Mouse (Mus musculus) forebrain, postnatal 0 days (tissue): ENCODE measurements around the gene Tcp10b. TPM values are rescaled to one million over a fixed set of nuclear protein-coding genes. Genes with fewer than 3 reads are reported as not detected.

Experiments
- polyA plus RNA-seq: library from polyadenylated mRNA; unstranded; fragments of >200 nt; fragmentation: Nextera tagmentation; extraction: Ambion mirVana; gene quantifications from 2 replicates; pipeline ENCODE4 v1.2.1, GENCODE M21; 2015
- total RNA-seq: library from RNA; depleted of rRNA; stranded (reverse); fragments of >200 nt; gene quantifications from 2 replicates; pipeline ENCODE4 v1.2.3, GENCODE M21; 2014; rRNA removed

Tcp10b gene
- total and polyA plus RNA-seq, 2 experiments from 2014 or later: 0.29 to 0.33 TPM

Other genes starting within 250 kb of the Tcp10b start
- gene Mas1, start 193.0 kb upstream of the Tcp10b start, total RNA-seq: 1.5 and 2.2 TPM in 2 replicates
- gene Mas1, start 193.0 kb upstream of the Tcp10b start, polyA plus RNA-seq: 1.4 and 2.4 TPM in 2 replicates
- not detected in 2 replicates for gene Mrgprh, start 185.1 kb upstream of the Tcp10b start, total RNA-seq
- not detected in 2 replicates for gene Mrgprh, start 185.1 kb upstream of the Tcp10b start, polyA plus RNA-seq
- 0.38 and 0.90 TPM in 2 replicates for gene Pnldc1, start 150.9 kb upstream of the Tcp10b start, total RNA-seq
- 1.0 and 1.2 TPM in 2 replicates for gene Pnldc1, start 150.9 kb upstream of the Tcp10b start, polyA plus RNA-seq
- gene Tcp1, start 145.4 kb upstream of the Tcp10b start, total RNA-seq: 409 and 432 TPM in 2 replicates
- gene Tcp1, start 145.4 kb upstream of the Tcp10b start, polyA plus RNA-seq: 375 and 418 TPM in 2 replicates
- gene Mrpl18, start 144.8 kb upstream of the Tcp10b start, total RNA-seq: 45.7 and 56.9 TPM in 2 replicates
- 86.5 and 104 TPM in 2 replicates for gene Mrpl18, start 144.8 kb upstream of the Tcp10b start, polyA plus RNA-seq
- 1.3 and 1.5 TPM in 2 replicates for gene Acat3, start 120.5 kb upstream of the Tcp10b start, total RNA-seq
- 0.21 and 0.85 TPM in 2 replicates for gene Acat3, start 120.5 kb upstream of the Tcp10b start, polyA plus RNA-seq
- gene Acat2, start 100.4 kb upstream of the Tcp10b start, total RNA-seq: 228 and 260 TPM in 2 replicates
- 268 and 278 TPM in 2 replicates for gene Acat2, start 100.4 kb upstream of the Tcp10b start, polyA plus RNA-seq
- gene Wtap, start 66.9 kb upstream of the Tcp10b start, total RNA-seq: 111 and 116 TPM in 2 replicates
- 148 and 157 TPM in 2 replicates for gene Wtap, start 66.9 kb upstream of the Tcp10b start, polyA plus RNA-seq
- 86.7 and 110 TPM in 2 replicates for gene Sod2, start 54.3 kb upstream of the Tcp10b start, total RNA-seq
- 128 and 140 TPM in 2 replicates for gene Sod2, start 54.3 kb upstream of the Tcp10b start, polyA plus RNA-seq
- 1.6 TPM in 1 of 2 replicates, not detected in the other for gene Gpr31b, start 8.8 kb upstream of the Tcp10b start, total RNA-seq
- not detected in 2 replicates for gene Gpr31b, start 8.8 kb upstream of the Tcp10b start, polyA plus RNA-seq
- 0.08 and 0.14 TPM in 2 replicates for gene Unc93a, start 70.7 kb downstream of the Tcp10b start, total RNA-seq
- gene Unc93a, start 70.7 kb downstream of the Tcp10b start, polyA plus RNA-seq: 0.11 and 0.22 TPM in 2 replicates
- not detected in 2 replicates for gene Smok2a, start 160.1 kb downstream of the Tcp10b start, total RNA-seq
- gene Smok2a, start 160.1 kb downstream of the Tcp10b start, polyA plus RNA-seq: not detected in 2 replicates
- not detected in 2 replicates for gene Smok2b, start 169.2 kb downstream of the Tcp10b start, total RNA-seq
- not detected in 2 replicates for gene Smok2b, start 169.2 kb downstream of the Tcp10b start, polyA plus RNA-seq